16 mouse cellular contexts compared by ENCODE assay signal in genomic region chr12:117828350-117828749, GRCm38 (mm10). TPM values are rescaled to one million over a fixed set of nuclear protein-coding genes. Genes with fewer than 3 reads are reported as not detected.
A peak's percentile ranks its signal among the peaks of the same experiment; 100 is the strongest.
DNase-seq lines count a peak whose midpoint lies in the region; ATAC-seq and TF ChIP-seq lines count a peak whose summit lies in the region.
"Had no signal": no experiment of that assay in that cellular context is flagged by ENCODE, and none has a peak within 500 bp of the region (broad histone marks: within the 10 kb centered on the region; RNA-seq: fewer than 3 reads in every experiment).

No protein-coding gene starts in this region.

- 37% methylated on average over 3 of the region's 3 CpGs for WGBS in lung, embryonic 14.5 days
- 23% methylated on average over 3 of the region's 3 CpGs for WGBS in lung, postnatal 0 days
- 89% methylated on average over 3 of the region's 3 CpGs for WGBS in forebrain, embryonic 15.5 days

- intact Hi-C loops in heart, postnatal 10 days (cut with DNase I) = no loop called here

- H3K4me1 ChIP-seq in lung, embryonic 14.5 days (ENCODE audit: insufficient read depth) = no peaks in the 10 kb centered on the region
- H3K4me1 ChIP-seq in lung, postnatal 0 days (ENCODE audit: insufficient read depth, low read depth, low read length) = peaks cover 4% of the 10 kb centered on the region; the same call in 1 of the 2 replicates
- no peaks in the 10 kb centered on the region for H3K4me1 ChIP-seq in forebrain, embryonic 15.5 days
- H3K4me1 ChIP-seq: embryonic facial prominence, embryonic 15.5 days; liver, embryonic 12.5 days; midbrain, embryonic 12.5 days; stomach, embryonic 15.5 days had no signal

- no peak for TF ChIP-seq CTCF in lung, embryonic 14.5 days (IDR thresholded peaks at IDR 0.05; ENCODE audit: low read depth)
- TF ChIP-seq CTCF in lung, postnatal 0 days (IDR thresholded peaks at IDR 0.05) = no peak

- H3K27me3 ChIP-seq in lung, embryonic 14.5 days (ENCODE audit: insufficient read depth, low read length) = no peaks in the 10 kb centered on the region
- H3K27me3 ChIP-seq in lung, postnatal 0 days (replicated peaks; ENCODE audit: insufficient read depth, low read length) = no peaks in the 10 kb centered on the region
- H3K27me3 ChIP-seq in forebrain, embryonic 15.5 days = no peaks in the 10 kb centered on the region
- H3K27me3 ChIP-seq: embryonic facial prominence, embryonic 15.5 days; liver, embryonic 12.5 days; midbrain, embryonic 12.5 days; stomach, embryonic 15.5 days had no signal

- ATAC-seq in lung, embryonic 14.5 days (ENCODE audit: insufficient read depth) = 0 out of 2 replicates have a peak, but pooled peaks have one; percentile 28
- peak; percentile 72 for ATAC-seq in lung, postnatal 0 days
- no peak for ATAC-seq in forebrain, embryonic 15.5 days (replicated peaks)
- ATAC-seq: hindbrain, postnatal 0 days; liver, embryonic 12.5 days had no signal

- no peak overlapping the region for H3K9ac ChIP-seq in lung, embryonic 14.5 days
- no peak overlapping the region for H3K9ac ChIP-seq in lung, postnatal 0 days (replicated peaks; ENCODE audit: low read depth)
- H3K9ac ChIP-seq in forebrain, embryonic 15.5 days (replicated peaks) = no peak overlapping the region
- H3K9ac ChIP-seq: embryonic facial prominence, embryonic 15.5 days; liver, embryonic 12.5 days; midbrain, embryonic 12.5 days; stomach, embryonic 15.5 days had no signal

- H3K36me3 ChIP-seq in lung, embryonic 14.5 days (ENCODE audit: insufficient read depth) = no peaks in the 10 kb centered on the region
- no peaks in the 10 kb centered on the region for H3K36me3 ChIP-seq in lung, postnatal 0 days (ENCODE audit: insufficient read depth, low read length)
- no peaks in the 10 kb centered on the region for H3K36me3 ChIP-seq in forebrain, embryonic 15.5 days
- H3K36me3 ChIP-seq: embryonic facial prominence, embryonic 15.5 days; liver, embryonic 12.5 days; midbrain, embryonic 12.5 days; stomach, embryonic 15.5 days had no signal

- DNase-seq in adrenal gland, postnatal 14 days = peak; percentile 41
- DNase-seq in adrenal gland, adult 18-20 months (ENCODE audit: low spot score in 2 of 2) = no peak
- peak; percentile 53 for DNase-seq in lung, embryonic 14.5 days
- no peak for DNase-seq in lung, postnatal 4 days
- DNase-seq in lung, postnatal 0 days (ENCODE audit: low spot score) = peak; percentile 90
- no peak for DNase-seq in frontal cortex, adult 2 months (ENCODE audit: extremely low spot score in 1 of 2, low spot score in 1 of 2)
- DNase-seq in heart, postnatal 10 days = no peak
- DNase-seq: gastrocnemius, postnatal 36 days; thymus, postnatal 4 days had no signal

- H3K9me3 ChIP-seq in lung, embryonic 14.5 days (ENCODE audit: low read depth, low read length) = no peaks in the 10 kb centered on the region
- no peaks in the 10 kb centered on the region for H3K9me3 ChIP-seq in lung, postnatal 0 days (ENCODE audit: low read length)
- H3K9me3 ChIP-seq in forebrain, embryonic 15.5 days = no peaks in the 10 kb centered on the region
- H3K9me3 ChIP-seq: embryonic facial prominence, embryonic 15.5 days; liver, embryonic 12.5 days; midbrain, embryonic 12.5 days; stomach, embryonic 15.5 days had no signal

- no peak overlapping the region for H3K27ac ChIP-seq in lung, embryonic 14.5 days (ENCODE audit: low read depth)
- H3K27ac ChIP-seq in lung, postnatal 0 days (ENCODE audit: low read length) = no peak overlapping the region
- no peak overlapping the region for H3K27ac ChIP-seq in forebrain, embryonic 15.5 days (replicated peaks)
- H3K27ac ChIP-seq: embryonic facial prominence, embryonic 15.5 days; hindbrain, postnatal 0 days; layer of hippocampus, adult 2 months; liver, embryonic 12.5 days; midbrain, embryonic 12.5 days; stomach, embryonic 15.5 days had no signal

- no peak overlapping the region for H3K4me2 ChIP-seq in lung, embryonic 14.5 days
- H3K4me2 ChIP-seq in lung, postnatal 0 days (replicated peaks; ENCODE audit: low read depth, low read length) = no peak overlapping the region
- no peak overlapping the region for H3K4me2 ChIP-seq in forebrain, embryonic 15.5 days (replicated peaks)
- H3K4me2 ChIP-seq: embryonic facial prominence, embryonic 15.5 days; liver, embryonic 12.5 days; midbrain, embryonic 12.5 days; stomach, embryonic 15.5 days had no signal

- peak; percentile 86 for TF ChIP-seq EP300 in lung, postnatal 0 days (IDR thresholded peaks at IDR 0.05)

- no peak overlapping the region for H3K4me3 ChIP-seq in lung, embryonic 14.5 days (ENCODE audit: low read depth, low read length)
- H3K4me3 ChIP-seq in lung, postnatal 0 days (ENCODE audit: low read depth, low read length) = no peak overlapping the region
- H3K4me3 ChIP-seq in forebrain, embryonic 15.5 days = no peak overlapping the region
- H3K4me3 ChIP-seq: embryonic facial prominence, embryonic 15.5 days; layer of hippocampus, adult 2 months; liver, embryonic 12.5 days; midbrain, embryonic 12.5 days; stomach, embryonic 15.5 days had no signal

RNA-seq across cellular contexts. Expression of gene Cdca7l, which starts 24.3 kb away (rescaled TPM):
- 6.7 and 6.9 TPM in 2 replicates for total RNA-seq in adrenal gland, postnatal 14 days (2021)
- 1 to 10 TPM; 1.7 to 2.0 TPM for total RNA-seq in adrenal gland, adult 18-20 months (2021)
- 67.7 and 71.5 TPM in 2 replicates for polyA plus RNA-seq in lung, embryonic 14.5 days (2014; fragmentation: Nextera tagmentation; extraction: Ambion mirVana)
- polyA plus RNA-seq in lung, postnatal 0 days (2015; fragmentation: Nextera tagmentation; extraction: Ambion mirVana) = 6.7 and 8.8 TPM in 2 replicates
- polyA plus RNA-seq in frontal cortex, adult 2 months (2012; rRNA removed) = 7.1 and 7.2 TPM in 2 replicates
- polyA plus RNA-seq in forebrain, embryonic 15.5 days (2015; fragmentation: Nextera tagmentation; extraction: Ambion mirVana) = 11.6 and 13.9 TPM in 2 replicates
- total RNA-seq in heart, postnatal 10 days (2021) = 1 to 10 TPM; 2.1 to 2.2 TPM

Comparison
In these comparisons a context has a peak if more than half of its experiments do, and no peak if none do; other contexts are left out.
1. DNase-seq: peak in adrenal gland, postnatal 14 days (single experiment), lung, embryonic 14.5 days (single experiment) and lung, postnatal 0 days (single experiment); none in adrenal gland, adult 18-20 months (0 of 2), lung, postnatal 4 days (0 of 2), frontal cortex, adult 2 months (0 of 2) and heart, postnatal 10 days (0 of 2).